Mouse (Mus musculus): Measurements from ENCODE around the gene Aox2. TPM values are rescaled to one million over a fixed set of nuclear protein-coding genes. Genes with fewer than 3 reads are reported as not detected.

Gene Aox2
- total and polyA plus RNA-seq, 3 experiments: not detected

GRCm38 (mm10) chr1:58244487-58244886 lies 33.6 kb upstream of the Aox2 start:
- H3K4me1 ChIP-seq (ENCODE audit: control insufficient read depth in 1 of 2, insufficient read depth in 2 of 2): peaks cover 3 to 18% of the 10 kb centered on the region in 2 experiments
- no peak overlapping the region for H3K4me2 ChIP-seq (ENCODE audit: insufficient read depth, low read depth, poor library complexity, severe bottlenecking)
- in situ Hi-C loops (cut with MboI; ENCODE audit: low pct_ligation_motif_present, low pct_unique_long_range_greater_than_20kb, low sequenced_read_pairs): no loop called here
- H3K27ac ChIP-seq (ENCODE audit: insufficient read depth, low read depth): no peak overlapping the region
- DNase-seq (ENCODE audit: extremely low read depth): peak; percentile 23
- no peaks in the 10 kb centered on the region for H3K79me2 ChIP-seq (replicated peaks; ENCODE audit: control insufficient read depth, extremely low read depth, insufficient read depth, poor library complexity, severe bottlenecking)
- TF ChIP-seq JUN (IDR thresholded peaks at IDR 0.05; ENCODE audit: insufficient read depth, low read depth, low read length) (no peak), ZC3H11A (IDR thresholded peaks at IDR 0.05; ENCODE audit: low read depth, low read length) (no peak), KAT2A (IDR thresholded peaks at IDR 0.05; ENCODE audit: insufficient replicate concordance, low read length) (no peak), ELF1 (IDR thresholded peaks at IDR 0.05; ENCODE audit: low read depth, low read length) (no peak), E2F4 (IDR thresholded peaks at IDR 0.05; ENCODE audit: insufficient replicate concordance, low read depth, low read length) (no peak), ZMIZ1 (IDR thresholded peaks at IDR 0.05; ENCODE audit: low read depth, low read length) (no peak), RCOR1 (conservative IDR thresholded peaks at IDR 0.05; ENCODE audit: low read depth, low read length) (no peak), NELFE (IDR thresholded peaks at IDR 0.05; ENCODE audit: low read depth, low read length) (no peak), MXI1 (IDR thresholded peaks at IDR 0.05; ENCODE audit: low read depth, low read length) (no peak)
- H3K9me3 ChIP-seq (replicated peaks; ENCODE audit: low read length): no peaks in the 10 kb centered on the region
- dilution Hi-C loops (cut with MboI; ENCODE audit: extremely low pct_ligation_motif_present, extremely low pct_unique_long_range_greater_than_20kb, low sequenced_read_pairs): no loop called here
- no peaks in the 10 kb centered on the region for H3K36me3 ChIP-seq (replicated peaks in 1 of 2; ENCODE audit: control insufficient read depth in 1 of 2, insufficient read depth in 1 of 2, low read length in 1 of 2)
- no peaks in the 10 kb centered on the region for H3K27me3 ChIP-seq (replicated peaks)
- H3K4me3 ChIP-seq (replicated peaks in 1 of 3; ENCODE audit: low read depth in 2 of 3, low read length in 2 of 3, poor library complexity in 1 of 3): no peak overlapping the region
- H3K9ac ChIP-seq (ENCODE audit: insufficient read depth, low read depth): no peak overlapping the region

GRCm38 (mm10) chr1:58248518-58248917 lies 29.6 kb upstream of the Aox2 start:
- H3K4me2 ChIP-seq (ENCODE audit: insufficient read depth, low read depth, poor library complexity, severe bottlenecking): no peak overlapping the region
- H3K27ac ChIP-seq (ENCODE audit: insufficient read depth, low read depth): no peak overlapping the region
- no peaks in the 10 kb centered on the region for H3K27me3 ChIP-seq (replicated peaks)
- no peaks in the 10 kb centered on the region for H3K36me3 ChIP-seq (replicated peaks in 1 of 2; ENCODE audit: control insufficient read depth in 1 of 2, insufficient read depth in 1 of 2, low read length in 1 of 2)
- DNase-seq (ENCODE audit: extremely low read depth): no peak
- no peaks in the 10 kb centered on the region for H3K9me3 ChIP-seq (replicated peaks; ENCODE audit: low read length)
- in situ Hi-C loops (cut with MboI; ENCODE audit: low pct_ligation_motif_present, low pct_unique_long_range_greater_than_20kb, low sequenced_read_pairs): no loop called here
- dilution Hi-C loops (cut with MboI; ENCODE audit: extremely low pct_ligation_motif_present, extremely low pct_unique_long_range_greater_than_20kb, low sequenced_read_pairs): no loop called here
- no peaks in the 10 kb centered on the region for H3K79me2 ChIP-seq (replicated peaks; ENCODE audit: control insufficient read depth, extremely low read depth, insufficient read depth, poor library complexity, severe bottlenecking)
- no peak overlapping the region for H3K4me3 ChIP-seq (replicated peaks in 1 of 3; ENCODE audit: low read depth in 2 of 3, low read length in 2 of 3, poor library complexity in 1 of 3)
- TF ChIP-seq HCFC1 (IDR thresholded peaks at IDR 0.05; ENCODE audit: low read depth, low read length): no peak
- TF ChIP-seq POLR2AphosphoS2 (IDR thresholded peaks at IDR 0.05; ENCODE audit: low read depth, low read length): no peak
- TF ChIP-seq ELF1 (IDR thresholded peaks at IDR 0.05; ENCODE audit: low read depth, low read length): no peak
- TF ChIP-seq MAFK (IDR thresholded peaks at IDR 0.05; ENCODE audit: insufficient replicate concordance, low read length): peak; percentile 90
- H3K4me1 ChIP-seq (ENCODE audit: control insufficient read depth in 1 of 2, insufficient read depth in 2 of 2): peaks cover 0 to 12% of the 10 kb centered on the region in 2 experiments; a peak in 2 of 4 replicates
- H3K9ac ChIP-seq (ENCODE audit: insufficient read depth, low read depth): no peak overlapping the region

GRCm38 (mm10) chr1:58253466-58253865 lies 24.7 kb upstream of the Aox2 start:
- Histone ChIP-seq H3K4me1 (ENCODE audit: control insufficient read depth in 1 of 2, insufficient read depth in 2 of 2) (0 out of 4 replicates have a peak, but pooled peaks cover 0 to 4% of the 10 kb centered on the region in 2 experiments), H3K36me3 (replicated peaks in 1 of 2; ENCODE audit: control insufficient read depth in 1 of 2, insufficient read depth in 1 of 2, low read length in 1 of 2) (no peaks in the 10 kb centered on the region), H3K4me3 (replicated peaks in 1 of 3; ENCODE audit: low read depth in 2 of 3, low read length in 2 of 3, poor library complexity in 1 of 3) (no peak overlapping the region), H3K9me3 (replicated peaks; ENCODE audit: low read length) (no peaks in the 10 kb centered on the region), H3K79me2 (replicated peaks; ENCODE audit: control insufficient read depth, extremely low read depth, insufficient read depth, poor library complexity, severe bottlenecking) (no peaks in the 10 kb centered on the region), H3K27ac (ENCODE audit: insufficient read depth, low read depth) (no peak overlapping the region), H3K27me3 (replicated peaks) (no peaks in the 10 kb centered on the region), H3K9ac (ENCODE audit: insufficient read depth, low read depth) (no peak overlapping the region), H3K4me2 (ENCODE audit: insufficient read depth, low read depth, poor library complexity, severe bottlenecking) (no peak overlapping the region)
- no peak for DNase-seq (ENCODE audit: extremely low read depth)
- dilution Hi-C loops (cut with MboI; ENCODE audit: extremely low pct_ligation_motif_present, extremely low pct_unique_long_range_greater_than_20kb, low sequenced_read_pairs) (no loop called here), in situ Hi-C loops (cut with MboI; ENCODE audit: low pct_ligation_motif_present, low pct_unique_long_range_greater_than_20kb, low sequenced_read_pairs) (no loop called here)
- no peak for TF ChIP-seq IRF4 (IDR thresholded peaks at IDR 0.05; ENCODE audit: low read depth, low read length)
- TF ChIP-seq SMC3 (IDR thresholded peaks at IDR 0.05; ENCODE audit: low read depth, low read length): no peak
- no peak for TF ChIP-seq ZNF384 (IDR thresholded peaks at IDR 0.05; ENCODE audit: low read depth, low read length)
- TF ChIP-seq JUND (conservative IDR thresholded peaks at IDR 0.05; ENCODE audit: low read depth, low read length): no peak
- TF ChIP-seq USF1 (IDR thresholded peaks at IDR 0.05; ENCODE audit: low read depth, low read length): no peak
- no peak for TF ChIP-seq POLR2AphosphoS2 (IDR thresholded peaks at IDR 0.05; ENCODE audit: low read depth, low read length)
- TF ChIP-seq USF2 (conservative IDR thresholded peaks at IDR 0.05; ENCODE audit: low read depth, low read length): no peak
- TF ChIP-seq UBTF (IDR thresholded peaks at IDR 0.05; ENCODE audit: low read depth, low read length): no peak
- no peak for TF ChIP-seq MEF2A (IDR thresholded peaks at IDR 0.05; ENCODE audit: borderline replicate concordance, low read depth, low read length)
- TF ChIP-seq RCOR1 (conservative IDR thresholded peaks at IDR 0.05; ENCODE audit: low read depth, low read length): no peak
- TF ChIP-seq GABPA (IDR thresholded peaks at IDR 0.05; ENCODE audit: insufficient replicate concordance, low read depth, low read length): no peak
- no peak for TF ChIP-seq MAX (IDR thresholded peaks at IDR 0.05; ENCODE audit: low read length)
- TF ChIP-seq NELFE (IDR thresholded peaks at IDR 0.05; ENCODE audit: low read depth, low read length): no peak
- no peak for TF ChIP-seq POLR2A (IDR thresholded peaks at IDR 0.05; ENCODE audit: low read depth, low read length)
- TF ChIP-seq E2F4 (IDR thresholded peaks at IDR 0.05; ENCODE audit: insufficient replicate concordance, low read depth, low read length): no peak
- TF ChIP-seq CHD2 (IDR thresholded peaks at IDR 0.05; ENCODE audit: low read length): no peak
- TF ChIP-seq SIN3A (IDR thresholded peaks at IDR 0.05; ENCODE audit: low read length): no peak
